Mouse (Mus musculus) CH12.LX (cell line): ENCODE results near the gene Tdp1. TPM values are rescaled to one million over a fixed set of nuclear protein-coding genes. Genes with fewer than 3 reads are reported as not detected.

Source experiments
- DNase-seq: peaks from one replicate; pipeline ENCODE4 v3.0.0-alpha.2; 2013; ENCODE audit errors: extremely low read depth
- H3K27ac ChIP-seq: 2 replicates; pipeline ENCODE4 v1.5.1; 2012; ENCODE audit warnings: low read depth, mild to moderate bottlenecking, control low read depth, moderate library complexity; ENCODE audit not compliant: insufficient read depth
- H3K27me3 ChIP-seq: replicated peaks from 2 replicates; pipeline ENCODE3; 2012; ENCODE audit warnings: inconsistent platforms
- H3K36me3 ChIP-seq, 2 experiments: replicated peaks in 1 of 2; 2 replicates each; pipeline versions ENCODE3 to v1.6.1; 2012; ENCODE audit warnings: inconsistent platforms in 1 of 2, low read length in 1 of 2, mild to moderate bottlenecking in 1 of 2, mixed read lengths in 1 of 2, moderate library complexity in 1 of 2; ENCODE audit not compliant: control insufficient read depth in 1 of 2, insufficient read depth in 1 of 2
- H3K4me1 ChIP-seq, 2 experiments: 2 replicates each; pipeline ENCODE4 v1.6.1; 2012; ENCODE audit warnings: inconsistent platforms in 1 of 2, moderate library complexity in 1 of 2; ENCODE audit not compliant: insufficient read depth in 2 of 2, control insufficient read depth in 1 of 2
- H3K4me2 ChIP-seq: 2 replicates; pipeline ENCODE4 v1.6.1; 2012; ENCODE audit warnings: low read depth, mild to moderate bottlenecking, control low read depth; ENCODE audit not compliant: poor library complexity, insufficient read depth, severe bottlenecking
- H3K4me3 ChIP-seq, 3 experiments: fragments of 150-350 bp in 1 of 3; sonication (generic) in 1 of 3; replicated peaks in 1 of 3; 2 replicates each; pipeline versions ENCODE3 to v1.5.1; 2011 to 2012; ENCODE audit warnings: low read depth in 2 of 3, low read length in 2 of 3, mild to moderate bottlenecking in 2 of 3, moderate library complexity in 2 of 3, control low read depth in 1 of 3, improper control_type of control experiment in 1 of 3, inconsistent platforms in 1 of 3, mixed read lengths in 1 of 3; ENCODE audit not compliant: poor library complexity in 1 of 3
- H3K79me2 ChIP-seq: replicated peaks from 2 replicates; pipeline ENCODE4 v1.6.1; 2012; ENCODE audit warnings: mild to moderate bottlenecking, moderate library complexity; ENCODE audit not compliant: control insufficient read depth, poor library complexity, insufficient read depth, severe bottlenecking; ENCODE audit errors: extremely low read depth
- H3K9ac ChIP-seq: 2 replicates; pipeline ENCODE4 v1.6.1; 2012; ENCODE audit warnings: low read depth, mild to moderate bottlenecking, control low read depth, moderate library complexity; ENCODE audit not compliant: insufficient read depth
- H3K9me3 ChIP-seq: replicated peaks from 2 replicates; pipeline ENCODE3; 2012; ENCODE audit warnings: low read length, inconsistent platforms, mixed read lengths
- CHD1 ChIP-seq: IDR thresholded peaks from 2 replicates; pipeline ENCODE4 v1.6.1; 2012; ENCODE audit warnings: low read depth, low read length, improper control_type of control experiment, inconsistent platforms
- CHD2 ChIP-seq: IDR thresholded peaks from 2 replicates; pipeline ENCODE4 v1.6.1; 2011; ENCODE audit warnings: low read length, improper control_type of control experiment
- CTCF ChIP-seq, 2 experiments: IDR thresholded peaks in 1 of 2; conservative IDR thresholded peaks in 1 of 2; 2 replicates each; pipeline ENCODE4 v1.5.1; 2011 to 2012; ENCODE audit warnings: low read depth in 2 of 2, low read length in 2 of 2, improper control_type of control experiment in 1 of 2, inconsistent platforms in 1 of 2, mild to moderate bottlenecking in 1 of 2, moderate library complexity in 1 of 2
- E2F4 ChIP-seq: IDR thresholded peaks from 2 replicates; pipeline ENCODE4 v1.6.1; 2011; ENCODE audit warnings: low read depth, low read length, improper control_type of control experiment; ENCODE audit not compliant: insufficient replicate concordance
- ELF1 ChIP-seq: IDR thresholded peaks from 2 replicates; pipeline ENCODE4 v1.6.1; 2014; ENCODE audit warnings: low read depth, mild to moderate bottlenecking, inconsistent platforms, low read length, improper control_type of control experiment
- EP300 ChIP-seq: IDR thresholded peaks from 2 replicates; pipeline ENCODE4 v1.6.1; 2011; ENCODE audit warnings: low read length, improper control_type of control experiment
- ETS1 ChIP-seq: conservative IDR thresholded peaks from 2 replicates; pipeline ENCODE4 v1.6.1; 2012; ENCODE audit warnings: low read depth, mild to moderate bottlenecking, inconsistent platforms, low read length, improper control_type of control experiment, moderate library complexity
- GABPA ChIP-seq: IDR thresholded peaks from 2 replicates; pipeline ENCODE4 v1.6.1; 2012; ENCODE audit warnings: low read depth, low read length, improper control_type of control experiment, inconsistent platforms; ENCODE audit not compliant: insufficient replicate concordance
- IRF4 ChIP-seq: IDR thresholded peaks from 2 replicates; pipeline ENCODE4 v1.6.1; 2014; ENCODE audit warnings: low read depth, mild to moderate bottlenecking, inconsistent platforms, low read length, improper control_type of control experiment
- JUN ChIP-seq: IDR thresholded peaks from 2 replicates; pipeline ENCODE4 v1.6.1; 2011; ENCODE audit warnings: low read depth, mild to moderate bottlenecking, low read length, improper control_type of control experiment, moderate library complexity; ENCODE audit not compliant: insufficient read depth
- KAT2A ChIP-seq: IDR thresholded peaks from 2 replicates; pipeline ENCODE4 v1.6.1; 2012; ENCODE audit warnings: low read length, improper control_type of control experiment, inconsistent platforms; ENCODE audit not compliant: insufficient replicate concordance
- MAX ChIP-seq: IDR thresholded peaks from 2 replicates; pipeline ENCODE4 v1.6.1; 2011; ENCODE audit warnings: low read length, improper control_type of control experiment
- MAZ ChIP-seq: IDR thresholded peaks from 2 replicates; pipeline ENCODE4 v1.6.1; 2012; ENCODE audit warnings: low read depth, mild to moderate bottlenecking, inconsistent platforms, low read length, improper control_type of control experiment, moderate library complexity
- MEF2A ChIP-seq: IDR thresholded peaks from 2 replicates; pipeline ENCODE4 v1.6.1; 2014; ENCODE audit warnings: low read depth, mild to moderate bottlenecking, inconsistent platforms, low read length, improper control_type of control experiment, borderline replicate concordance
- MYC ChIP-seq: IDR thresholded peaks from 2 replicates; pipeline ENCODE4 v1.6.1; 2011; ENCODE audit warnings: low read depth, mild to moderate bottlenecking, improper control_type of control experiment, low read length
- PAX5 ChIP-seq: IDR thresholded peaks from 2 replicates; pipeline ENCODE4 v1.6.1; 2012; ENCODE audit warnings: low read length, inconsistent platforms, mixed read lengths
- POLR2A ChIP-seq: IDR thresholded peaks from 2 replicates; pipeline ENCODE4 v1.6.1; 2011; ENCODE audit warnings: low read depth, mild to moderate bottlenecking, improper control_type of control experiment, low read length
- RCOR1 ChIP-seq: conservative IDR thresholded peaks from 2 replicates; pipeline ENCODE4 v1.6.1; 2012; ENCODE audit warnings: low read depth, mild to moderate bottlenecking, inconsistent platforms, low read length, improper control_type of control experiment
- SMC3 ChIP-seq: IDR thresholded peaks from 2 replicates; pipeline ENCODE4 v1.6.1; 2011; ENCODE audit warnings: low read depth, low read length, improper control_type of control experiment
- TBP ChIP-seq: conservative IDR thresholded peaks from 2 replicates; pipeline ENCODE4 v1.6.1; 2011; ENCODE audit warnings: low read depth, low read length, improper control_type of control experiment
- TCF12 ChIP-seq: IDR thresholded peaks from 2 replicates; pipeline ENCODE4 v1.6.1; 2014; ENCODE audit warnings: low read depth, mild to moderate bottlenecking, inconsistent platforms, low read length, improper control_type of control experiment
- USF1 ChIP-seq: IDR thresholded peaks from 2 replicates; pipeline ENCODE4 v1.6.1; 2014; ENCODE audit warnings: low read depth, mild to moderate bottlenecking, inconsistent platforms, low read length, improper control_type of control experiment
- USF2 ChIP-seq: conservative IDR thresholded peaks from 2 replicates; pipeline ENCODE4 v1.6.1; 2011; ENCODE audit warnings: low read depth, low read length, improper control_type of control experiment
- ZC3H11A ChIP-seq: IDR thresholded peaks from 2 replicates; pipeline ENCODE4 v1.6.1; 2012; ENCODE audit warnings: low read depth, mild to moderate bottlenecking, inconsistent platforms, low read length, improper control_type of control experiment
- ZNF384 ChIP-seq: IDR thresholded peaks from 2 replicates; pipeline ENCODE4 v1.6.1; 2012; ENCODE audit warnings: low read depth, low read length, improper control_type of control experiment, inconsistent platforms
- dilution Hi-C: fragments of 300-500 bp; cut with MboI; formaldehyde crosslinking; loops from 2 replicates; pipeline ENCODE4 v1.14.3; 2020; ENCODE audit warnings: low sequenced_read_pairs; ENCODE audit not compliant: extremely low pct_unique_long_range_greater_than_20kb, extremely low pct_ligation_motif_present
- in situ Hi-C: fragments of 300-500 bp; cut with MboI; formaldehyde crosslinking; loops from 3 replicates; pipeline ENCODE4 v1.14.3; 2019; ENCODE audit warnings: low sequenced_read_pairs, low pct_ligation_motif_present, low pct_unique_long_range_greater_than_20kb, mixed read lengths
- polyA plus RNA-seq: library from polyadenylated mRNA; unstranded; fragments of >175 nt; gene quantifications from 2 replicates; pipeline ENCODE4 v1.2.1, GENCODE M21; 2012; ENCODE audit warnings: low read depth; ENCODE audit not compliant: insufficient read length
- total RNA-seq, 2 experiments: library from RNA; depleted of rRNA; stranded (reverse); fragments of 300-350 nt in 1 of 2; fragments of >200 nt in 1 of 2; gene quantifications; 2 replicates each; pipeline ENCODE4 v1.2.3; 2012 to 2014

The Tdp1 gene
- total and polyA plus RNA-seq, 3 experiments, result 16.9 to 53.7 (median 27.4) TPM

- H3K4me3 ChIP-seq, result no peak overlapping the region
These were observed 30.7 kb upstream of the Tdp1 start for GRCm38 (mm10) chr12:99853323-99854258.

GRCm38 (mm10) chr12:99856011-99856410 lies 28.3 kb upstream of the Tdp1 start:
- peaks cover 5 to 40% of the 10 kb centered on the region in 2 experiments for H3K36me3 ChIP-seq
- H3K4me2 ChIP-seq, result no peak overlapping the region
- peaks cover 0 to 3% of the 10 kb centered on the region in 2 experiments; a peak in 1 of 4 replicates for H3K4me1 ChIP-seq
- no peak overlapping the region for H3K9ac ChIP-seq
- no peak overlapping the region for H3K4me3 ChIP-seq
- TF ChIP-seq MAZ (no peak), ELF1 (no peak), RCOR1 (no peak), KAT2A (no peak), CHD1 (no peak), E2F4 (no peak), GABPA (no peak), ZNF384 (no peak), ETS1 (no peak), CHD2 (no peak), TBP (no peak), MEF2A (no peak), MAX (no peak)
- in situ Hi-C loops (no loop called here), dilution Hi-C loops (no loop called here)
- H3K9me3 ChIP-seq, result no peaks in the 10 kb centered on the region
- no peak overlapping the region for H3K27ac ChIP-seq
- no peaks in the 10 kb centered on the region for H3K27me3 ChIP-seq
- no peaks in the 10 kb centered on the region for H3K79me2 ChIP-seq
- no peak for DNase-seq

More at GRCm38 (mm10) chr12:99853323-99854258, 30.7 kb upstream of the Tdp1 start:
- Histone ChIP-seq H3K9me3 (no peaks in the 10 kb centered on the region), H3K9ac (no peak overlapping the region), H3K4me1 (peaks cover 7 to 17% of the 10 kb centered on the region in 2 experiments), H3K36me3 (peaks cover 5 to 44% of the 10 kb centered on the region in 2 experiments), H3K27me3 (no peaks in the 10 kb centered on the region), H3K27ac (no peak overlapping the region), H3K79me2 (no peaks in the 10 kb centered on the region), H3K4me2 (no peak overlapping the region)
- DNase-seq, result no peak
- TF ChIP-seq CHD2, result no peak
- no peak for TF ChIP-seq PAX5
- no peak for TF ChIP-seq ZNF384
- TF ChIP-seq USF1, result no peak
- no peak for TF ChIP-seq ETS1
- TF ChIP-seq TCF12, result no peak
- no peak for TF ChIP-seq ZC3H11A
- TF ChIP-seq EP300, result no peak
- TF ChIP-seq SMC3, result no peak
- TF ChIP-seq POLR2A, result no peak
- no peak for TF ChIP-seq MAZ
- TF ChIP-seq ELF1, result no peak
- TF ChIP-seq CTCF (conservative IDR thresholded peaks at IDR 0.05 in 1 of 2, IDR thresholded peaks at IDR 0.05 in 1 of 2; ENCODE audit: low read depth in 2 of 2, low read length in 2 of 2), result no peak
- no peak for TF ChIP-seq IRF4
- TF ChIP-seq JUN, result no peak
- no peak for TF ChIP-seq USF2
- TF ChIP-seq MYC, result no peak
- TF ChIP-seq MEF2A, result no peak
- dilution Hi-C loops (no loop called here), in situ Hi-C loops (no loop called here)
